Mouse (Mus musculus) ES-E14 (cell line): ENCODE data around the gene Nudt21. TPM values are rescaled to one million over a fixed set of nuclear protein-coding genes. Genes with fewer than 3 reads are reported as not detected.
A peak's percentile ranks its signal among the peaks of the same experiment; 100 is the strongest.

Experiments used
- DNase-seq: peaks from one replicate; pipeline ENCODE4 v3.0.0-alpha.2; 2013; ENCODE audit warnings: low read depth, low spot score
- H3K27ac ChIP-seq: 2 replicates; pipeline ENCODE4 v1.5.1; 2012; ENCODE audit warnings: low read depth, mild to moderate bottlenecking, low read length, moderate library complexity, mixed read lengths; ENCODE audit not compliant: poor library complexity, insufficient read depth, severe bottlenecking
- H3K36me3 ChIP-seq: 2 replicates; pipeline ENCODE4 v1.6.1; 2012; ENCODE audit warnings: mild to moderate bottlenecking, low read length, moderate library complexity, mixed read lengths; ENCODE audit not compliant: control insufficient read depth, poor library complexity, insufficient read depth, severe bottlenecking
- H3K4me1 ChIP-seq, 2 experiments: fragments of 150-350 bp in 1 of 2; sonication (generic) in 1 of 2; 2 replicates each; pipeline ENCODE4 v1.6.1; 2012; ENCODE audit warnings: low read length in 2 of 2, mild to moderate bottlenecking in 1 of 2, mixed read lengths in 1 of 2; ENCODE audit not compliant: control insufficient read depth in 2 of 2, insufficient read depth in 2 of 2, poor library complexity in 1 of 2
- H3K4me3 ChIP-seq, 2 experiments: fragments of 150-350 bp in 1 of 2; sonication (generic) in 1 of 2; 2 replicates each; pipeline ENCODE4 v1.5.1; 2012; ENCODE audit warnings: low read length in 2 of 2, low read depth in 1 of 2, mild to moderate bottlenecking in 1 of 2, mixed read lengths in 1 of 2; ENCODE audit not compliant: insufficient read depth in 1 of 2, poor library complexity in 1 of 2, severe bottlenecking in 1 of 2
- H3K9ac ChIP-seq: 2 replicates; pipeline ENCODE4 v1.6.1; 2012; ENCODE audit warnings: low read depth, mild to moderate bottlenecking, low read length, mixed read lengths; ENCODE audit not compliant: poor library complexity, insufficient read depth, severe bottlenecking
- H3K9me3 ChIP-seq: fragments of 150-350 bp; sonication (generic); 2 replicates; pipeline ENCODE4 v1.6.1; 2012; ENCODE audit warnings: low read depth, mild to moderate bottlenecking, low read length; ENCODE audit not compliant: control insufficient read depth, insufficient read depth
- CHD2 ChIP-seq: IDR thresholded peaks from 2 replicates; pipeline ENCODE4 v1.6.1; 2014; ENCODE audit warnings: mild to moderate bottlenecking, low read depth, low read length, inconsistent platforms
- HCFC1 ChIP-seq: IDR thresholded peaks from 2 replicates; pipeline ENCODE4 v1.6.1; 2012; ENCODE audit warnings: low read length, inconsistent platforms, borderline replicate concordance; ENCODE audit not compliant: insufficient read depth
- MAFK ChIP-seq: IDR thresholded peaks from 2 replicates; pipeline ENCODE4 v1.6.1; 2014; ENCODE audit warnings: mild to moderate bottlenecking, low read depth, low read length, inconsistent platforms; ENCODE audit not compliant: insufficient read depth
- ZC3H11A ChIP-seq: IDR thresholded peaks from 2 replicates; pipeline ENCODE4 v1.6.1; 2012; ENCODE audit warnings: low read depth, mild to moderate bottlenecking, inconsistent platforms, low read length, borderline replicate concordance
- ZNF384 ChIP-seq: IDR thresholded peaks from 2 replicates; pipeline ENCODE4 v1.6.1; 2012; ENCODE audit warnings: low read depth, low read length, inconsistent platforms
- in situ Hi-C, 2 experiments: fragments of 600-800 bp; cut with MboI; formaldehyde crosslinking; loops; one replicate each; pipeline ENCODE4 v1.15.1; 2025; ENCODE audit warnings: low sequenced_read_pairs in 2 of 2, inconsistent platforms in 1 of 2; ENCODE audit not compliant: unreplicated experiment in 2 of 2
- total RNA-seq: library from RNA; depleted of rRNA; stranded (reverse); fragments of 300-350 nt; gene quantifications from 2 replicates; pipeline ENCODE4 v1.2.3, GENCODE M21; 2012

Nudt21 gene
- total RNA-seq, 1 experiment: 152 TPM

GRCm38 (mm10) chr8:94035200-94035599 lies 1.6 kb downstream of the Nudt21 start:
- H3K4me3 ChIP-seq: peak overlapping the region; percentile 17 to 81; a peak in 3 of 4 replicates
- in situ Hi-C loops: no loop called here
- TF ChIP-seq HCFC1 (no peak), ZC3H11A (no peak), MAFK (no peak), ZNF384 (no peak), CHD2 (no peak)

DNA sequence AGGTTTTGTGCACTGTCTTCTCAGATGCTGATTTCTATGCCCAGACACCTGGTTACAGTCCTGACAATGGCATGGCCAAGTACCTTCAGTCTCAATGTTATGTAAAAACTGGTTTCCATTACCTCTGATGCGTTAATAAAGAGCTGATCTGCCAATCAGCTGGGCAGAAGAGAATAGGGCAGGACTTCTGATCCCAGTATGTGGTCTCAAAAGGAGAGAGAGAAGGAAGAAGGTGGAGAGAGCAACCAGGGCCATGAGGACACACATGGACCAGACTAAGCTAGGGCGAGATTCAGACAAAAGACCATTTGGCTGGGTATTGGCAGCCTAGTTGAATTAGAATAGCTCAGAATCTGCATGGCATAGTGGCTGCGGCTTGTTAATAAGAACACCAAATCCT lies 3.2 kb downstream of the Nudt21 start:
- Histone ChIP-seq H3K4me1 (peaks cover 11 to 12% of the 10 kb centered on the region in 2 experiments), H3K27ac (no peak overlapping the region), H3K36me3 (peaks cover 12% of the 10 kb centered on the region), H3K9ac (no peak overlapping the region), H3K4me3 (no peak overlapping the region), H3K9me3 (no peaks in the 10 kb centered on the region)
- no peak for DNase-seq
- TF ChIP-seq ZNF384 (no peak), ZC3H11A (no peak), MAFK (no peak), CHD2 (no peak), HCFC1 (no peak)
- in situ Hi-C loops: no loop called here

More at GRCm38 (mm10) chr8:94035200-94035599, 1.6 kb downstream of the Nudt21 start:
- peak overlapping the region; percentile 10; the same call in 1 of the 2 replicates for H3K9ac ChIP-seq
- H3K27ac ChIP-seq: no peak overlapping the region
- H3K9me3 ChIP-seq: no peaks in the 10 kb centered on the region
- no peak for DNase-seq
- peaks cover 11 to 12% of the 10 kb centered on the region in 2 experiments for H3K4me1 ChIP-seq
- peaks cover 5% of the 10 kb centered on the region for H3K36me3 ChIP-seq

- no peak overlapping the region for H3K27ac ChIP-seq
- H3K4me3 ChIP-seq: no peak overlapping the region
- H3K9ac ChIP-seq: no peak overlapping the region
- in situ Hi-C loops: no loop called here
- no peak for TF ChIP-seq ZNF384
- TF ChIP-seq ZC3H11A: no peak
- no peak for TF ChIP-seq MAFK
- no peak for TF ChIP-seq HCFC1
- no peak for TF ChIP-seq CHD2
- H3K4me1 ChIP-seq: peaks cover 5 to 10% of the 10 kb centered on the region in 2 experiments; a peak in 3 of 4 replicates
- peaks cover 24% of the 10 kb centered on the region for H3K36me3 ChIP-seq
- no peaks in the 10 kb centered on the region for H3K9me3 ChIP-seq
- no peak for DNase-seq
Measured at GRCm38 (mm10) chr8:94029701-94030100, 7.1 kb downstream of the Nudt21 start.

DNA sequence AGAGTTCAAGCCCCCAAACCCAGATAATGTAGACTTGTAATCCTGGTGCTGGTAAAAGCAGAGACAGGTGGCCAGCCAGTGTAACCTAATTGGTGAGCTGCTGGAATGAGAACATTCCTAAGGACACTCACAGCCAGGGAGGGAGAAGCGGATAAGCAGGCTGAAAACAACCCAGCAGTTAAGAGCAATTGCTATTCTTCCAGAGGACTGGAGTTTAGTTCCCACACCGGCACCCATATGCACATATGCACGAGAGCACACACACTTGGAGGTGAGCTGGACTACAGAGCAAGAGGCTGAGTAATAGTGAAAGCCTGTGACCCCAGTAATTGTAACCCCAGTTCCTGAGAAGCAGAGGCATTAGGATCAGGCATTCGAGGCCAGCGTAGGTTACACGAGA lies 12.9 kb downstream of the Nudt21 start:
- H3K36me3 ChIP-seq: peaks cover 34% of the 10 kb centered on the region
- no peaks in the 10 kb centered on the region for H3K4me1 ChIP-seq
- H3K27ac ChIP-seq: no peak overlapping the region
- no peak overlapping the region for H3K4me3 ChIP-seq
- H3K9ac ChIP-seq: no peak overlapping the region
- in situ Hi-C loops: no loop called here
- DNase-seq: no peak
- H3K9me3 ChIP-seq: no peaks in the 10 kb centered on the region
- TF ChIP-seq ZC3H11A: no peak
- TF ChIP-seq ZNF384: no peak
- no peak for TF ChIP-seq CHD2
- TF ChIP-seq HCFC1: no peak
- TF ChIP-seq MAFK: no peak

- peaks cover 4 to 13% of the 10 kb centered on the region in 2 experiments; a peak in 3 of 4 replicates for H3K4me1 ChIP-seq
- no peak overlapping the region for H3K27ac ChIP-seq
Measured at GRCm38 (mm10) chr8:94013026-94013612, 23.7 kb downstream of the Nudt21 start.

More at GRCm38 (mm10) chr8:94013026-94013612, 23.7 kb downstream of the Nudt21 start:
- in situ Hi-C loops: no loop called here
- Histone ChIP-seq H3K9ac (peak overlapping the region; percentile 88), H3K36me3 (peaks cover 5% of the 10 kb centered on the region; the same call in 1 of the 2 replicates), H3K4me3 (peak overlapping the region; percentile 78 to 83), H3K9me3 (no peaks in the 10 kb centered on the region)
- TF ChIP-seq ZNF384: no peak
- no peak for TF ChIP-seq HCFC1
- no peak for TF ChIP-seq MAFK
- TF ChIP-seq ZC3H11A: no peak
- no peak for TF ChIP-seq CHD2
- DNase-seq: no peak
